Mouse (Mus musculus): ENCODE data around the gene Onecut1. TPM values are rescaled to one million over a fixed set of nuclear protein-coding genes. Genes with fewer than 3 reads are reported as not detected.

Gene Onecut1
- 0.10 and 0.13 TPM in 2 replicates for polyA plus RNA-seq (2015; fragmentation: Nextera tagmentation; extraction: Ambion mirVana)

GRCm38 (mm10) chr9:74861561-74861980 lies at the start of gene Onecut1:
Onecut1 (plus strand) TSS chr9:74861921.
- Histone ChIP-seq H3K27ac (no peak within 1 kb of the TSS), H3K4me2 (peak within 1 kb of the TSS; percentile 98), H3K9ac (peak within 1 kb of the TSS; percentile 32), H3K4me1 (peaks cover 53% of the 10 kb centered on the region), H3K9me3 (replicated peaks) (no peaks in the 10 kb centered on the region), H3K36me3 (no peaks in the 10 kb centered on the region), H3K4me3 (replicated peaks) (peak within 1 kb of the TSS; percentile 49), H3K27me3 (peaks cover 100% of the 10 kb centered on the region)
- peak; percentile 37 for ATAC-seq (replicated peaks; ENCODE audit: low FRiP score)
- WGBS = under 1% methylated on average over 45 of the region's 45 CpGs

GRCm38 (mm10) chr9:74819736-74820511 lies 41.8 kb upstream of the Onecut1 start:
- no peaks in the 10 kb centered on the region for H3K9me3 ChIP-seq (replicated peaks)
- no peak for ATAC-seq (replicated peaks; ENCODE audit: low FRiP score)
- H3K4me3 ChIP-seq (replicated peaks) = no peak overlapping the region
- H3K4me1 ChIP-seq = no peaks in the 10 kb centered on the region
- H3K9ac ChIP-seq = no peak overlapping the region
- H3K4me2 ChIP-seq = no peak overlapping the region
- no peak overlapping the region for H3K27ac ChIP-seq
- peaks cover 5% of the 10 kb centered on the region; the same call in 1 of the 2 replicates for H3K27me3 ChIP-seq
- H3K36me3 ChIP-seq = no peaks in the 10 kb centered on the region
- 63% methylated on average over 19 of the region's 19 CpGs for WGBS

- no peak overlapping the region for H3K4me3 ChIP-seq (replicated peaks)
- no peak for ATAC-seq (replicated peaks; ENCODE audit: low FRiP score)
- H3K4me2 ChIP-seq = no peak overlapping the region
- peaks cover 10% of the 10 kb centered on the region; the same call in 1 of the 2 replicates for H3K27me3 ChIP-seq
- no peaks in the 10 kb centered on the region for H3K4me1 ChIP-seq
- H3K9ac ChIP-seq = no peak overlapping the region
- WGBS = 82% methylated on average over 2 of the region's 2 CpGs
- no peaks in the 10 kb centered on the region for H3K36me3 ChIP-seq
- H3K9me3 ChIP-seq (replicated peaks) = no peaks in the 10 kb centered on the region
- no peak overlapping the region for H3K27ac ChIP-seq
Measured at GRCm38 (mm10) chr9:74825102-74825501, 36.6 kb upstream of the Onecut1 start.

GRCm38 (mm10) chr9:74829206-74829605 lies 32.5 kb upstream of the Onecut1 start:
- ATAC-seq (replicated peaks; ENCODE audit: low FRiP score) = no peak
- Histone ChIP-seq H3K27ac (no peak overlapping the region), H3K4me1 (no peaks in the 10 kb centered on the region), H3K9ac (no peak overlapping the region), H3K27me3 (0 out of 2 replicates have a peak, but pooled peaks cover 8% of the 10 kb centered on the region), H3K4me2 (no peak overlapping the region), H3K4me3 (replicated peaks) (no peak overlapping the region), H3K9me3 (replicated peaks) (no peaks in the 10 kb centered on the region), H3K36me3 (no peaks in the 10 kb centered on the region)
- 71% methylated on average over 3 of the region's 3 CpGs for WGBS

- H3K4me3 ChIP-seq (replicated peaks) = no peak overlapping the region
- peaks cover 41% of the 10 kb centered on the region for H3K27me3 ChIP-seq
- no peak overlapping the region for H3K4me2 ChIP-seq
- WGBS = 91% methylated on average over 4 of the region's 4 CpGs
- H3K4me1 ChIP-seq = peaks cover 5% of the 10 kb centered on the region; the same call in 1 of the 2 replicates
- no peak overlapping the region for H3K9ac ChIP-seq
- no peaks in the 10 kb centered on the region for H3K36me3 ChIP-seq
- peaks cover 6% of the 10 kb centered on the region; the same call in 1 of the 2 replicates for H3K9me3 ChIP-seq (replicated peaks)
- ATAC-seq (replicated peaks; ENCODE audit: low FRiP score) = no peak
- H3K27ac ChIP-seq = no peak overlapping the region
Measured at GRCm38 (mm10) chr9:74842890-74843289, 18.8 kb upstream of the Onecut1 start.

- H3K9me3 ChIP-seq (replicated peaks) = peaks cover 6% of the 10 kb centered on the region; the same call in 1 of the 2 replicates
- H3K27ac ChIP-seq = no peak overlapping the region
- H3K4me2 ChIP-seq = no peak overlapping the region
- peaks cover 83% of the 10 kb centered on the region for H3K27me3 ChIP-seq
- ATAC-seq (replicated peaks; ENCODE audit: low FRiP score) = peak; percentile 54; the same call in 1 of the 2 replicates
- no peaks in the 10 kb centered on the region for H3K36me3 ChIP-seq
- no peak overlapping the region for H3K9ac ChIP-seq
- peaks cover 21% of the 10 kb centered on the region for H3K4me1 ChIP-seq
- no peak overlapping the region for H3K4me3 ChIP-seq (replicated peaks)
- WGBS = 1% methylated on average over 32 of the region's 33 CpGs
Measured at GRCm38 (mm10) chr9:74846867-74847830, 14.6 kb upstream of the Onecut1 start.

- Histone ChIP-seq H3K4me2 (peak overlapping the region; percentile 74), H3K9me3 (replicated peaks) (no peaks in the 10 kb centered on the region), H3K27ac (no peak overlapping the region), H3K4me1 (peaks cover 21% of the 10 kb centered on the region), H3K36me3 (no peaks in the 10 kb centered on the region), H3K9ac (no peak overlapping the region), H3K27me3 (peaks cover 96% of the 10 kb centered on the region), H3K4me3 (replicated peaks) (peak overlapping the region; percentile 41)
- under 1% methylated on average over 46 of the region's 46 CpGs for WGBS
- ATAC-seq (replicated peaks; ENCODE audit: low FRiP score) = no peak
Measured at GRCm38 (mm10) chr9:74848411-74849194, 13.1 kb upstream of the Onecut1 start.

- H3K9ac ChIP-seq = no peak overlapping the region
- peaks cover 23% of the 10 kb centered on the region for H3K4me1 ChIP-seq
- H3K4me2 ChIP-seq = peak overlapping the region; percentile 74
- H3K36me3 ChIP-seq = no peaks in the 10 kb centered on the region
- H3K4me3 ChIP-seq (replicated peaks) = peak overlapping the region; percentile 41
- no peak for ATAC-seq (replicated peaks; ENCODE audit: low FRiP score)
- no peak overlapping the region for H3K27ac ChIP-seq
- H3K27me3 ChIP-seq = peaks cover 99% of the 10 kb centered on the region
- under 1% methylated on average over 63 of the region's 63 CpGs for WGBS
- no peaks in the 10 kb centered on the region for H3K9me3 ChIP-seq (replicated peaks)
Measured at GRCm38 (mm10) chr9:74849195-74849978, 12.3 kb upstream of the Onecut1 start.

GRCm38 (mm10) chr9:74849979-74850780 lies 11.5 kb upstream of the Onecut1 start:
- Histone ChIP-seq H3K9ac (no peak overlapping the region), H3K36me3 (no peaks in the 10 kb centered on the region), H3K4me3 (replicated peaks) (no peak overlapping the region), H3K27ac (no peak overlapping the region), H3K4me1 (peaks cover 25% of the 10 kb centered on the region), H3K9me3 (replicated peaks) (no peaks in the 10 kb centered on the region), H3K4me2 (no peak overlapping the region), H3K27me3 (peaks cover 99% of the 10 kb centered on the region)
- ATAC-seq (replicated peaks; ENCODE audit: low FRiP score) = no peak
- 3% methylated on average over 12 of the region's 12 CpGs for WGBS

GRCm38 (mm10) chr9:74850781-74851145 lies 11.0 kb upstream of the Onecut1 start:
- H3K9me3 ChIP-seq (replicated peaks) = no peaks in the 10 kb centered on the region
- no peak overlapping the region for H3K27ac ChIP-seq
- peaks cover 25% of the 10 kb centered on the region for H3K4me1 ChIP-seq
- WGBS = 3% methylated on average over 5 of the region's 5 CpGs
- no peaks in the 10 kb centered on the region for H3K36me3 ChIP-seq
- peaks cover 99% of the 10 kb centered on the region for H3K27me3 ChIP-seq
- no peak overlapping the region for H3K4me2 ChIP-seq
- H3K9ac ChIP-seq = no peak overlapping the region
- ATAC-seq (replicated peaks; ENCODE audit: low FRiP score) = no peak
- H3K4me3 ChIP-seq (replicated peaks) = no peak overlapping the region
